Comparison of ENCODE assay signal across 13 mouse cellular contexts in the genomic region with DNA sequence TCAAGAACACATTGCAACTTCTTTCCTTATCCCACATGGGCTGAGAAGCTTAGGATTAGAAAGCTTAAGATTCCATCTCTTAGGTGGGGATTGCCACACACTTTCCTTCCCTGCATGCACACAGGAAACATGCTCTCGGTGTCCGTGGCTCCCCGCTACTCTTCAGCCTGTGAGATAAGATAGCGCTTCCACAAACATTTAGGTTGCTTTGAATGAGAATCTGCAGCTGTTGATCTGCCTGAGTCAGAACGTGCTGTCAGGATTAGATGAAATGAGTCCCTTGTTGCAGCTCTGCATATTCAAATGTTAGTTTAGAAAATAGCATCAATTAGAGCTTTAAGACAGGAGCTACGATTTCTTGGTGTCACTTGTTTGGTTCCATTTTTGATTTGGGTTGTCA.
DNase-seq lines count a peak whose midpoint lies in the region; ATAC-seq and TF ChIP-seq lines count a peak whose summit lies in the region.
"Had no signal": no experiment of that assay in that cellular context is flagged by ENCODE, and none has a peak within 500 bp of the region (broad histone marks: within the 10 kb centered on the region; RNA-seq: fewer than 3 reads in every experiment).

No protein-coding gene starts in this region.

- ATAC-seq in heart, embryonic 13.5 days (ENCODE audit: extremely low read depth, insufficient number of reproducible peaks, low FRiP score, low TSS enrichment) = no peak
- no peak for ATAC-seq in lung, postnatal 0 days
- no peak for ATAC-seq in hindbrain, embryonic 13.5 days (ENCODE audit: low FRiP score)
- no peak for ATAC-seq in midbrain, postnatal 0 days (ENCODE audit: low FRiP score)

- TF ChIP-seq CTCF in lung, postnatal 0 days (IDR thresholded peaks at IDR 0.05) = no peak
- TF ChIP-seq CTCF in midbrain, postnatal 0 days (IDR thresholded peaks at IDR 0.05) = no peak

- no peak for TF ChIP-seq EP300 in lung, postnatal 0 days (IDR thresholded peaks at IDR 0.05)

- H3K27me3 ChIP-seq in heart, embryonic 13.5 days (replicated peaks) = no peaks in the 10 kb centered on the region
- no peaks in the 10 kb centered on the region for H3K27me3 ChIP-seq in lung, postnatal 0 days (replicated peaks; ENCODE audit: insufficient read depth, low read length)
- no peaks in the 10 kb centered on the region for H3K27me3 ChIP-seq in hindbrain, embryonic 13.5 days
- no peaks in the 10 kb centered on the region for H3K27me3 ChIP-seq in midbrain, postnatal 0 days (ENCODE audit: insufficient read depth, low read length)
- H3K27me3 ChIP-seq: limb, embryonic 12.5 days had no signal

- H3K9ac ChIP-seq in heart, embryonic 13.5 days = no peak overlapping the region
- no peak overlapping the region for H3K9ac ChIP-seq in lung, postnatal 0 days (replicated peaks; ENCODE audit: low read depth)
- no peak overlapping the region for H3K9ac ChIP-seq in hindbrain, embryonic 13.5 days
- H3K9ac ChIP-seq in midbrain, postnatal 0 days (replicated peaks; ENCODE audit: low read length, poor library complexity, severe bottlenecking) = no peak overlapping the region
- H3K9ac ChIP-seq: limb, embryonic 12.5 days had no signal

- intact Hi-C loops in heart, postnatal 25 days (cut with DNase I) = no loop called here

- no peaks in the 10 kb centered on the region for H3K9me3 ChIP-seq in heart, embryonic 13.5 days
- no peaks in the 10 kb centered on the region for H3K9me3 ChIP-seq in lung, postnatal 0 days (ENCODE audit: low read length)
- H3K9me3 ChIP-seq in hindbrain, embryonic 13.5 days = no peaks in the 10 kb centered on the region
- no peaks in the 10 kb centered on the region for H3K9me3 ChIP-seq in midbrain, postnatal 0 days (ENCODE audit: low read length)
- H3K9me3 ChIP-seq: limb, embryonic 12.5 days had no signal

- WGBS in heart, embryonic 13.5 days = 3% methylated on average over 6 of the region's 6 CpGs
- 9% methylated on average over 6 of the region's 6 CpGs for WGBS in lung, postnatal 0 days
- WGBS in hindbrain, embryonic 13.5 days = 35% methylated on average over 6 of the region's 6 CpGs
- 27% methylated on average over 6 of the region's 6 CpGs for WGBS in midbrain, postnatal 0 days

- peaks cover 11% of the 10 kb centered on the region; the same call in 1 of the 2 replicates for H3K4me1 ChIP-seq in heart, embryonic 13.5 days
- H3K4me1 ChIP-seq in lung, postnatal 0 days (ENCODE audit: insufficient read depth, low read depth, low read length) = no peaks in the 10 kb centered on the region
- peaks cover 11% of the 10 kb centered on the region for H3K4me1 ChIP-seq in hindbrain, embryonic 13.5 days (replicated peaks)
- H3K4me1 ChIP-seq in midbrain, postnatal 0 days (ENCODE audit: insufficient read depth, low read length) = no peaks in the 10 kb centered on the region
- H3K4me1 ChIP-seq: limb, embryonic 12.5 days had no signal

- H3K36me3 ChIP-seq in heart, embryonic 13.5 days = no peaks in the 10 kb centered on the region
- H3K36me3 ChIP-seq in lung, postnatal 0 days (ENCODE audit: insufficient read depth, low read length) = no peaks in the 10 kb centered on the region
- no peaks in the 10 kb centered on the region for H3K36me3 ChIP-seq in hindbrain, embryonic 13.5 days
- H3K36me3 ChIP-seq in midbrain, postnatal 0 days (ENCODE audit: insufficient read depth, low read length) = no peaks in the 10 kb centered on the region
- H3K36me3 ChIP-seq: limb, embryonic 12.5 days had no signal

- H3K27ac ChIP-seq in heart, embryonic 13.5 days (replicated peaks) = no peak overlapping the region
- H3K27ac ChIP-seq in lung, postnatal 0 days (ENCODE audit: low read length) = no peak overlapping the region
- peak overlapping the region; percentile 27; the same call in 1 of the 2 replicates for H3K27ac ChIP-seq in hindbrain, embryonic 13.5 days
- no peak overlapping the region for H3K27ac ChIP-seq in midbrain, postnatal 0 days (ENCODE audit: low read depth, low read length)
- H3K27ac ChIP-seq: limb, embryonic 12.5 days had no signal

- H3K4me2 ChIP-seq in heart, embryonic 13.5 days = peak overlapping the region; percentile 61
- H3K4me2 ChIP-seq in lung, postnatal 0 days (replicated peaks; ENCODE audit: low read depth, low read length) = peak overlapping the region; percentile 27; the same call in 1 of the 2 replicates
- H3K4me2 ChIP-seq in hindbrain, embryonic 13.5 days = peak overlapping the region; percentile 25
- H3K4me2 ChIP-seq in midbrain, postnatal 0 days (ENCODE audit: low read depth, low read length, poor library complexity, severe bottlenecking) = peak overlapping the region; percentile 21
- H3K4me2 ChIP-seq: limb, embryonic 12.5 days had no signal

- peak overlapping the region; percentile 26; the same call in 1 of the 2 replicates for H3K4me3 ChIP-seq in heart, embryonic 13.5 days
- H3K4me3 ChIP-seq in lung, postnatal 0 days (ENCODE audit: low read depth, low read length) = no peak overlapping the region
- no peak overlapping the region for H3K4me3 ChIP-seq in hindbrain, embryonic 13.5 days
- no peak overlapping the region for H3K4me3 ChIP-seq in midbrain, postnatal 0 days (ENCODE audit: low read depth, low read length)
- H3K4me3 ChIP-seq: limb, embryonic 12.5 days had no signal

- no peak for DNase-seq in heart, postnatal 25 days (ENCODE audit: low spot score)
- DNase-seq in lung, postnatal 0 days (ENCODE audit: low spot score) = no peak
- DNase-seq in lung, postnatal 25 days (ENCODE audit: low spot score) = no peak
- no peak for DNase-seq in midbrain, postnatal 0 days (ENCODE audit: low spot score)
- DNase-seq in kidney, postnatal 36 days = no peak
- no peak for DNase-seq in urinary bladder, postnatal 14 days (ENCODE audit: low spot score)
- DNase-seq: adrenal gland, postnatal 10 days; cerebellum, adult 11-12 months; kidney, adult 8-10 months; thymus, adult 2 months had no signal
